Mouse (Mus musculus): Measurements from ENCODE around the gene Actn2. TPM values are rescaled to one million over a fixed set of nuclear protein-coding genes. Genes with fewer than 3 reads are reported as not detected.

The Actn2 gene
- 10 to 100 TPM; 18.4 to 22.6 TPM for total RNA-seq (2021)
- long read RNA-seq, transcript Actn2-201 (21 exons, 3,013 nt): major isoform, 8 of 26 reads
- long read RNA-seq, partial matches to known transcripts: 14 of 26 reads
- long read RNA-seq, other reads (novel, unspliced or antisense): 4 of 26 reads

DNA sequence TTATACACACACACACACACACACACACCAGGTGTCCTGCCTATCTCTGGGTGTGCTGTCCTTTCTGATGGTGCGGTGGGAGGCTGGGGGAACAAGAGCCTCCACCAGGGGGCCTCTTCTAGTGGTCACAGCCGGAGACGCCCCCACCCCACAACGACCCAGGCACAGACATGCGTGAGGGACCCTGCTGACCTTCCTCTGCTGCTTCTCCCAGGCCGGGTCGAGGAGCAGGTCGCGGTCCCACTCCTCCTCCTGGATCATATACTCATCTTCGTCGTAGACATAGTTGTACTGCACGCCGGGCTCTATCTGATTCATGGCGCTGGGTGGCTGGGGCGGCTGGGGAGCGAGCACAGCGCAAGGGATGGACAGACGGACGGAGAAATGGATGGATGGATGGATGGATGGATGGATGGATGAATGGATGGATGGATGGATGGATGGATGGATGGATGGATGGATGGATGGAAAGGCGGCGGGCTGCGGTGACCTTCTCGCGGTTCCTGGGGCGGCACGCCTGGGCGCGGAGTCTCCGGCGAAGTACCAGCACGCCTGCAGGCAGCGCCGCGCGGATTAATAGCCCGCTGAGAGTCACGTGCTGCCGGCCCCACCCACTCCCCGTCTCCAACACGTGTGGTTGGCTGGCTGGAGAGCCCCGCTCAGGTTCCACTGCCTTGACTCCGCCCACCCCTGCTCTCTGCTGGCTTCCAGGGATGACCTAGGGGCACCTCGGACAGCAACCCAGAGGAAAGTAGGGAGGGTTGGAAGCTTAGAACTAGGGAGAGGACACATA lies at the start of gene Actn2:
TSS of gene Actn2 (minus strand) at position 578 of the 793 bp plus-strand sequence.
- DNase-seq (ENCODE audit: low spot score in 2 of 2): peak; percentile 70 to 77

GRCm38 (mm10) chr13:12386286-12386685 lies 45.7 kb upstream of the Actn2 start:
- peak in 1 of 2 experiments; percentile 25 for DNase-seq (ENCODE audit: low spot score in 2 of 2)

- DNase-seq (ENCODE audit: low spot score in 2 of 2): no peak
Observed at GRCm38 (mm10) chr13:12384796-12385195, 44.2 kb upstream of the Actn2 start.

GRCm38 (mm10) chr13:12376778-12377177 lies 36.2 kb upstream of the Actn2 start:
- DNase-seq (ENCODE audit: low spot score in 2 of 2): no peak

DNA sequence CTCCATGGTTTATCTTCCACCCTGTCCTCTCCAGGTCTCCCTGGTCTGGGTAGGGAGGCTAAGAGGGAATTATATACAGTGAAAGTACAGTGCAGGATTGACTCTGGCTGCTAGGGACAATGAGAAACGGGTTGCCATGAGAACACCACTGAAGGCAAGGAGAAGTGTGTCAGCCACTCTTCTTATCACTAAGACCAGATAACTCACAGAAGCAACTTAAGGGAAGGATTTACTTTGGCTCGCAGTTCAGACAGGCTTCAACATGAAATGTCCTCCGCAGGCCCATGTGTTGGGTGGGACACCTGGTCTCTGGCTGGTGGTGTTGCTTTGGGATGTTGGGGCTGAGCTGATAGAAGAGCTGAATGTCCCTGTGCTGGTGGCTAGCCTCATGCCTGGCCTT lies 32.2 kb upstream of the Actn2 start:
- no peak for DNase-seq (ENCODE audit: low spot score in 2 of 2)

DNA sequence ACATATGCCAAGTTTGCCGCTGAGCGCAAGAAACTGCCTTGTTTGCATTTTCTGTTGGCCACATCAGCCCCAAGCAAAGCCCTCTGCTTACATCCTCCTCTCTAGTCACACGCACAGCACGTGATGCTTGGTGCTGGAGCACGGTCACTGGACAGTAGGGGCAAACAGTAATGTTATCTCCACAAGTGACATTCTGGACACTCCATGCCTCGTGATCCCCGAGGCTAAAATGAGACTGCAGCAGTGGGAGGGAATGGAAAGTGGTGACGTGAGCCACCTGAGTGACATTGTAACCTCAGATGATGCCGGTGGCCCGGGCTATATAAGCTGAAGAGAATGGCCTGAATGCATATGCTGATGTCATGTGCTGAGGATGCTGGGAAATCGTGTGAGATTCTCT lies 29.4 kb upstream of the Actn2 start:
- no peak for DNase-seq (ENCODE audit: low spot score in 2 of 2)

DNA sequence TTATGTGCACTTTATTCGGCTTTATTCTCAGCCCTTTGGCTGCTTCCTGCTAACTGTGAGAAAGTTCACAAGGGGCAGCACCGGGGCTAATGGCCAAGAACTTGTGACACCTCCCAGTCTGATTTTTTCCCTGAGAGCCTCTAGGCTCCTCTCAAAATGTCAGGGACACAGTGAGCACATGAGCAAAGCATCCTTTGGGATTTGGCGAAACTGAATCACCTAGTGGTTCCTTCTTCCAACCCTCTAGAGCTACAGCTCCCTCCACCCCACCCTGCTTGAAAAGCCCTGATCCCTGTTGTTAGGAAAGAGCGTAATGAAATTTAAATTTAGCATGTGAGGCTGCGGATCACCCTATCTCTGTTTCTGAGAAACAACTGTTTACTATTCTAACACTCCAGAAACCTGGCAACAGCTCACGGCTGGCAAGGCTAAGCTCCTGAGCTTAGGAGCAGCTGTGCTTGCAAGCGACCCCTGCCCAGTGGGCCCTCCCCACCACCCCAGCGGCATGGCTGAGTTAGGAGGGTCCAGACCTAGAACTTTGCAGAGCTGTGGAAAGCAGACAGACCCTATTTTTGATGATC lies 28.6 kb upstream of the Actn2 start:
- DNase-seq (ENCODE audit: low spot score in 2 of 2): peak in 1 of 2 experiments; percentile 18

DNA sequence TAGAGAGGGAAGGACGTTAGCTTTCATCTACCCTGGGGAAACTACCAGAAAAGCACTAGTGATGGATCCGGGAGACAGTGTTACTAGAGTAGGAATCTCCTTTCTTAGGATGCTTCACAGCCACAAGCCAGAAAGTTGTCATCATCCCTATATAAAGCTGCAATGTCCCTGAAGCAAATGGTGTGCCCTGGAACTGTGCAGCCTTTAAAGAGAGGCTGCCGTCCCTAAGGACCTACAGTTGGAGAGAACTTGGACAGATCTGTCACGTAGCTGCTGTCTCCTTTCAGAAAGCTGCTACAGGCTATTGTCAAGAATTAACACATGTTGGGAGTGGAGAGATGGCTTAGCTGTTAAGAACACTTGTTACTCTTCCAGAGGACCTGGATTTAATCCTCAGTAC lies 20.9 kb upstream of the Actn2 start:
- DNase-seq (ENCODE audit: low spot score in 2 of 2): no peak

GRCm38 (mm10) chr13:12357554-12357953 lies 17.0 kb upstream of the Actn2 start:
- no peak for DNase-seq (ENCODE audit: low spot score in 2 of 2)

GRCm38 (mm10) chr13:12356184-12356583 lies 15.6 kb upstream of the Actn2 start:
- no peak for DNase-seq (ENCODE audit: low spot score in 2 of 2)

DNA sequence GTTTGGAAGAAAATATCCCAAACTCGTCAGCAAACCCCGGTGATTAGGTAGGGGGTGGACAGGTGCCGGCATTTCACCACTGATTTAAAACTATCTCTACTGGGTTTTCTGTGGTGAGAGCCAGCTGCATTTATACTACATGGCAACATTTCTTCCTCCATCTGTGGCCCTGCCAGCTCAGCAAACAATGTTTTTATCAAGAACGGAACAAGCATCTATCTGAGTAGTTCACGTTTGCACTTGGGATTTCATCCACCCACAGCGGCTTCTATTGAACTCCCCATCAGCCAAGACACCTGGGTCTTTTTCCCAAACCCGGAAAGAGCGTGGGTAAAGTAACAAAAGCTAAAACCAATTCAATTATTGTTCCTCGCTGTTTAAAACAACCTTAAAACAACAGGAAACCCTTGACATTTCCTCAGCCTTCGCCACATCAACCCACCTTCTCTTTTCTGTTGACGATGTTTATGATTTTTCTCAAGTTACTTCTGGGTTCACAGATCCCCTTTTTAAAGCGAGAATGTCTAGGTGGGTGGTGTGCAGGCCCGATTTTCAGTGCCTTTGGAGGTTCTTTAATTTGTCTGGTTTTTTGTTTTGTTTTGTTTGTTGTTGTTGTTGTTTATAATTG lies 8.8 kb upstream of the Actn2 start:
- DNase-seq (ENCODE audit: low spot score in 2 of 2): no peak

DNA sequence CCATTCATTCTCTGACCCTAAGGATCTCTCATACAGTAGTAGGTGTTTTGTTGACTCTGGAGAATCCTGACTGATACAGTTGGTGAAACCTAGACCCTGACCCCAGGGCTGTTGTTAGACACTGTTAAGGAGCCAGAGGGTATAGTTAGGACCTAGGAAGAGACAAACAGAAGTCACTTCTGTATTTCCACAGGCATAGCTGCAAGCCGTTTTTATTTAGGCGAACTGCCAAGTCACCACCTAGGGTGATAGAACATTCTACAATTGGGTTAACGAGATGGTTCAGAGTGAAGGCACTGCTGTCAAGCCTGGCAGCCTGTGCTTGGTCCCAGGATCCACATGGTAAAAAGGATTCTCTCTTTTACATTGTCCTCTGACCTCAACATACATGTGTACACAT lies 6.3 kb upstream of the Actn2 start:
- DNase-seq (ENCODE audit: low spot score in 2 of 2): no peak

DNA sequence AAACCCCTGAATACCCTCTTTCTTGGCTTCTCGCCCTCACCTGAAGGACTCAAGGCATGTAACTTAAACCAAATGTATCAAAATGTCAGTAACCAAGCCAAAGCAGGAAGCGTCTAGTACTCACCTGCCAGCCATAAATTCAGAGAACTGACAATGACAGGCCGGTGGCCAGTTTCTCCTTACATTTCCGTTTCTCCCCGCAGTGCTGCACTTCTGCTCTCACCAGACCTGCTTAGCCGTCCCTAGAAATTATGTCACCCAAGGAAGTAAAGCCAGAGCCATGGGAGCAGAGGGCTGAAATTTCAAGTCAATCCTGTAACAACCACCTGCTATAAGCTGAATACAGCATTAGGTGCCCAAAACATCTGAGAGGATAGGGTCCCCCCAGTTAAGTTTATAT lies 887 bp upstream of the Actn2 start:
- DNase-seq (ENCODE audit: low spot score in 2 of 2): no peak

- no peak for DNase-seq (ENCODE audit: low spot score in 2 of 2)
Observed at GRCm38 (mm10) chr13:12339446-12339845, 1.1 kb downstream of the Actn2 start.

DNA sequence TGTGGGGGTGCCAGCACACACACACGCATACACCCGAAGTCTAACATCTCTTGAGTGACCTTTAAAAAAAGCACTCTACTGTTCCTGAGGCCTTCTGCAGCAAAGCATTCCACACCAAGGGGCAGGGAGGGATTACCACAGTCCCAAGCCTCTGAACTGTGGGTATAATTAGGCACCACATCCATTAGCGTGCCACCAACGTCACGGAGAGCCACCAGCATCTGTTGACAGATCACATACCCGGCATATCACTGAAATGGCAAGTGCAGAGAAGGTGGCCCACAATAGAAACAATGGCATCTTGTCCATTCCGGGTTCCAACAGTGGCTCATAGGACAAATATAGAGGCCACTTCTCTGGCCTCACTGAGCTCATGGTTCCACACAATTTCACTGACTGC lies 2.8 kb downstream of the Actn2 start:
- no peak for DNase-seq (ENCODE audit: low spot score in 2 of 2)

GRCm38 (mm10) chr13:12334016-12334415 lies 6.5 kb downstream of the Actn2 start:
- DNase-seq (ENCODE audit: low spot score in 2 of 2): peak; percentile 50 to 63

GRCm38 (mm10) chr13:12331528-12331927 lies 9.0 kb downstream of the Actn2 start:
- DNase-seq (ENCODE audit: low spot score in 2 of 2): no peak

GRCm38 (mm10) chr13:12328392-12328791 lies 12.2 kb downstream of the Actn2 start:
- DNase-seq (ENCODE audit: low spot score in 2 of 2): no peak

DNA sequence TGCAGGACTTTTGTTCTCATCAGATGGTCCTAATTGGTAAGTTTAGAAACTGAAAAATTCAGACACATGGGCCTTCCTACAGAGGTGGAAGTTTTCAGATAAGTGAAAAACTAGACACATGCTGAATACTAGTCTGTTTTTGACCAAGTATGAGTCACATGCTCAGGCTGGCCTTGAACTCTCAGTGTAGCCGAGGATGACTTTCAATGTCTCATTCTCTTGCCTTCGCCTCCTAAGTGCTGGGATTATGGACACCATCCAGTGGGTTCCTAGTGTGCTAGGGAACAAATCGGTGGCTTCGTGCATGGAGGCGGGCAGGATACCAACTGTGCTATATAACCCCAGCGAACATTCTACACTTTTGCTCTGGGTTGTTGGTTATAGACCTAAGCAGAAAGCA lies 13.0 kb downstream of the Actn2 start:
- DNase-seq (ENCODE audit: low spot score in 2 of 2): no peak

DNA sequence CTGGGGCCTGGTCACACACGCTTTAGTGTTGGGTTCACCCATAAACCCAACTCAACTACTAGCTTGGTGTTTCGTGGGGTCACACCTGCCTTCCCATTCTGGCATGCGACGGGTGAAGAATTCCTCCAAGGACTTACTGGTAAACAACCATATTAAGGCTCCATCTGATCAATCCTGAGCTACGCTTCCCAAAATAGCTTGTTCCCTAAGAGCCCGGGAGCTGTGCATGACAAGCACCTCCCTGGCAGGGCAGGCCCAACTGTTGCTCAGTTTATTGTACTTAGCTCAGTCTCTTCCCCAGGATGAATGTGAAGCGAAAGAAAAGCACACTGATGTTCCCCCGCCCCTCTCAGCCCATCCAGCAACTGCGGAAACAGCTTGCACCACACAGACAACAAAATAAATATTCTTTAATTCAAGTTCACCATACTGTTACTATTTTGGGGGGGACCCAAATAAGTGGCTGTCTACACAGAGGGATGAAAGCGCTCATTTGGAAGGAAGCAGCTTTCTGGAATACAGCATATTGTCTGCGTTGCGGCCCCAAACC lies 17.4 kb downstream of the Actn2 start:
- no peak for DNase-seq (ENCODE audit: low spot score in 2 of 2)

DNA sequence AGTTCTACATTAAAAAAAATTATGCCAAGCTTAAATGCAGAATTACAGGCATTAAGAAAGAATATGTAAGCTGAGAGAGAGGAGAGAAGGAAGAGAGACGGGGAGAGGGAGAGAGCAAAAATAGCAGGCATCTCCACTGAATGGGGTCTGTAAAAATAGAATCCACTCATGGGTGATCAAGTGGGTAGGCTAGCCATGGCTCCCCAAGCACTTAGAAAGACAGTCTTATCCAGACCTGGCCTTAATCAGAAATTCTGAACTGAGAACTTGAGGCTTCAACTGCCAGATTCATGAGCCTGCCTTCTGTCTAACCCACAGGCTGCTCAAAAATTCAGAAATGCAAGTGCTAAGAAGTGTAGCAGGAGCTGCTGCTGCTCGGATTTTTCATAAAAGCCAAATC lies 20.4 kb downstream of the Actn2 start:
- no peak for DNase-seq (ENCODE audit: low spot score in 2 of 2)

- no peak for DNase-seq (ENCODE audit: low spot score in 2 of 2)
Observed at GRCm38 (mm10) chr13:12318017-12318416, 22.5 kb downstream of the Actn2 start.
